Mouse (Mus musculus): ENCODE data around the gene Dhfr.

- TF ChIP-seq POLR2A (IDR thresholded peaks at IDR 0.05; ENCODE audit: control insufficient read depth in 1 of 2, insufficient read depth in 1 of 2, low read depth in 1 of 2, low read length in 2 of 2, poor library complexity in 1 of 2) = no peak
- no peak for TF ChIP-seq BHLHE40 (IDR thresholded peaks at IDR 0.05; ENCODE audit: borderline replicate concordance, low read depth, low read length)
- TF ChIP-seq USF2 (IDR thresholded peaks at IDR 0.05; ENCODE audit: borderline replicate concordance in 1 of 2, insufficient read depth in 1 of 2, low read depth in 1 of 2, low read length in 2 of 2) = no peak
- TF ChIP-seq GATA1 (IDR thresholded peaks at IDR 0.05; ENCODE audit: low read depth, low read length) = no peak
- no peak for TF ChIP-seq CTCF (IDR thresholded peaks at IDR 0.05 in 2 of 3, conservative IDR thresholded peaks at IDR 0.05 in 1 of 3; ENCODE audit: control insufficient read depth in 1 of 3, insufficient read depth in 1 of 3, low read depth in 2 of 3, low read length in 3 of 3, poor library complexity in 1 of 3, severe bottlenecking in 1 of 3)
Measured at GRCm38 (mm10) chr13:92423711-92424110, 69.2 kb downstream of the Dhfr start.

Measured in MEL (cell line).